Mouse (Mus musculus) G1E (cell line): ENCODE measurements around the gene 1700093K21Rik.

ENCODE experiments used
- CTCF ChIP-seq: IDR thresholded peaks from 2 replicates; pipeline ENCODE4 v1.5.1; 2012; ENCODE audit warnings: low read depth, low read length, inconsistent platforms, mixed read lengths
- GATA1 ChIP-seq: IDR thresholded peaks from 2 replicates; pipeline ENCODE4 v1.6.1; 2012; ENCODE audit warnings: borderline replicate concordance, low read length, inconsistent platforms, mixed read lengths

- TF ChIP-seq CTCF (no peak), GATA1 (no peak)
These were observed 23.6 kb downstream of the 1700093K21Rik start for GRCm38 (mm10) chr11:23497335-23497717.
